Mouse (Mus musculus) midbrain, embryonic 10.5 days (tissue): ENCODE measurements around the gene Add2. TPM values are rescaled to one million over a fixed set of nuclear protein-coding genes. Genes with fewer than 3 reads are reported as not detected.
A peak's percentile ranks its signal among the peaks of the same experiment; 100 is the strongest.

Experiments
- DNase-seq: peaks from one replicate; pipeline ENCODE4 v3.0.0-alpha.2; 2017; ENCODE audit warnings: low spot score
- H3K27ac ChIP-seq: fragments of 300-500 bp; sonication (generic); replicated peaks from 2 replicates; pipeline ENCODE4 v1.5.1; 2016; ENCODE audit warnings: mild to moderate bottlenecking
- H3K27me3 ChIP-seq: fragments of 300-500 bp; sonication (generic); 2 replicates; pipeline ENCODE4 v1.6.1; 2016; ENCODE audit warnings: low read depth, mild to moderate bottlenecking; ENCODE audit not compliant: poor library complexity, severe bottlenecking
- H3K36me3 ChIP-seq: fragments of 300-500 bp; sonication (generic); 2 replicates; pipeline ENCODE4 v1.6.1; 2016; ENCODE audit warnings: mild to moderate bottlenecking, moderate library complexity
- H3K4me1 ChIP-seq: fragments of 300-500 bp; sonication (generic); 2 replicates; pipeline ENCODE4 v1.6.1; 2016
- H3K4me3 ChIP-seq: fragments of 300-500 bp; sonication (generic); 2 replicates; pipeline ENCODE4 v1.5.1; 2016; ENCODE audit warnings: mild to moderate bottlenecking, moderate library complexity
- H3K9me3 ChIP-seq: fragments of 300-500 bp; sonication (generic); replicated peaks from 2 replicates; pipeline ENCODE4 v1.6.1; 2016; ENCODE audit warnings: mild to moderate bottlenecking
- WGBS: fragments of 180-500 bp; shearing (Covaris S2); methylation state at CpG from one replicate; pipeline ENCODE4 v1.1.7; 2016; 5-methylcytosine and 5-hydroxymethylcytosine counted together
- polyA plus RNA-seq: library from polyadenylated mRNA; unstranded; fragments of >200 nt; fragmentation: Nextera tagmentation; extraction: Ambion mirVana; gene quantifications from 2 replicates; pipeline ENCODE4 v1.2.1, GENCODE M21; 2016

Gene Add2
- polyA plus RNA-seq, 1 experiment from 2014 or later = 43.3 TPM

DNA sequence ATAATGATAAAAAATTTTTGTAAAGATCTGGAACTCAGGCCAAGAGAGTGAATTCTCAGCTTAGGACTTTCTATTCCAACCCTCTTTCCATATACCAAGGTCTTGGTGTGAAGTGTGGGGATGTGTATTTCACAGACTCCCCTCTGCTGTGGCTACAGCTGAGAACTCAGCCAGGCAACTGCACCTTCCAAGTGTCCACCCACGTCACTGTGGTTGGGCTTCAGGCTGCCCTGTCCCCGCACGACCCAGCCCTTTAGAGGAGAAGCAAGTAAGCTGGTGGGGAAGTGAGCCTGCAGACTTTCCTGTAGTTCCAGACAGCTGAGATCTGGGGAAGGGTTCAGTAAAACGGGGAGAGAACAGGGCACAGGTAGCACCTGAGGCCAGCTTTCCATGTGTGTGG lies 68.7 kb downstream of the Add2 start:
- Histone ChIP-seq H3K27me3 (no peaks in the 10 kb centered on the region), H3K36me3 (peaks cover 63% of the 10 kb centered on the region)

GRCm38 (mm10) chr6:86099003-86099402 lies 70.5 kb downstream of the Add2 start:
- Histone ChIP-seq H3K27me3 (no peaks in the 10 kb centered on the region), H3K36me3 (peaks cover 62% of the 10 kb centered on the region), H3K9me3 (no peaks in the 10 kb centered on the region), H3K4me1 (peaks cover 23% of the 10 kb centered on the region), H3K27ac (no peak overlapping the region), H3K4me3 (no peak overlapping the region)
- 77% methylated on average over 4 of the region's 4 CpGs for WGBS
- no peak for DNase-seq

More for the DNA sequence above, 68.7 kb downstream of the Add2 start:
- H3K27ac ChIP-seq = no peak overlapping the region
- DNase-seq = no peak
- H3K9me3 ChIP-seq = no peaks in the 10 kb centered on the region
- H3K4me1 ChIP-seq = peaks cover 16% of the 10 kb centered on the region
- H3K4me3 ChIP-seq = no peak overlapping the region
- 73% methylated on average over 4 of the region's 4 CpGs for WGBS

- H3K27me3 ChIP-seq = no peaks in the 10 kb centered on the region
- H3K27ac ChIP-seq = no peak overlapping the region
- peaks cover 18% of the 10 kb centered on the region for H3K4me1 ChIP-seq
- no peak overlapping the region for H3K4me3 ChIP-seq
- H3K9me3 ChIP-seq = no peaks in the 10 kb centered on the region
- H3K36me3 ChIP-seq = peaks cover 80% of the 10 kb centered on the region
- no peak for DNase-seq
- 84% methylated on average over 5 of the region's 5 CpGs for WGBS
Measured at GRCm38 (mm10) chr6:86101451-86101850, 73.0 kb downstream of the Add2 start.

DNA sequence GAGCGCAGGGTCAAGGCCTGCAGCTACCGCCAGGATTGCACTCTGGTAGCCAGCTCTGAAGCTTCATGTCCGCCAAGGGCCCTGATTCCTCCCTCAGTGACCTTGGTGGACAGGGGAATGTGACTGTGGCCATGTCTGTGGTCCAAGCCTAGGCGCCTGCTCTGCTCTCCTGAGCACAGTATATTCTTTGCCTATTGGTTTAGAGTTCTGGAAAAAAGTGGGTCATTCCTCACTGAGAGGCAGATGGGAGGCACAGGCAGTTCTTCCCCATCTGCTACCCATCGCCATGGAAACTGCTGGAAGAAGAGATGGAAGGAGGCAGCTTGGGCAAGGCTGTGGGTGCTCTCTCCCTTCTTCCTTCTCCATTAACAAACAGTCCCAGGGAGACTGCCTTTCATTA lies 74.4 kb downstream of the Add2 start:
- Histone ChIP-seq H3K27ac (no peak overlapping the region; the same call in 1 of the 2 replicates), H3K36me3 (peaks cover 82% of the 10 kb centered on the region), H3K9me3 (no peaks in the 10 kb centered on the region), H3K27me3 (no peaks in the 10 kb centered on the region), H3K4me1 (peaks cover 18% of the 10 kb centered on the region), H3K4me3 (no peak overlapping the region)
- 88% methylated on average over 5 of the region's 5 CpGs for WGBS
- no peak for DNase-seq

- no peak for DNase-seq
- 76% methylated on average over 4 of the region's 4 CpGs for WGBS
- H3K9me3 ChIP-seq = no peaks in the 10 kb centered on the region
Measured at GRCm38 (mm10) chr6:86103614-86104013, 75.1 kb downstream of the Add2 start.

GRCm38 (mm10) chr6:86104719-86105118 lies 76.2 kb downstream of the Add2 start:
- Histone ChIP-seq H3K27me3 (no peaks in the 10 kb centered on the region), H3K4me3 (no peak overlapping the region), H3K36me3 (peaks cover 91% of the 10 kb centered on the region), H3K27ac (no peak overlapping the region), H3K4me1 (peaks cover 8% of the 10 kb centered on the region), H3K9me3 (no peaks in the 10 kb centered on the region)
- 72% methylated on average over 4 of the region's 4 CpGs for WGBS
- DNase-seq = no peak

More at GRCm38 (mm10) chr6:86103614-86104013, 75.1 kb downstream of the Add2 start:
- H3K36me3 ChIP-seq = peaks cover 83% of the 10 kb centered on the region
- peaks cover 10% of the 10 kb centered on the region for H3K4me1 ChIP-seq
- no peak overlapping the region for H3K27ac ChIP-seq
- H3K27me3 ChIP-seq = no peaks in the 10 kb centered on the region
- H3K4me3 ChIP-seq = no peak overlapping the region

DNA sequence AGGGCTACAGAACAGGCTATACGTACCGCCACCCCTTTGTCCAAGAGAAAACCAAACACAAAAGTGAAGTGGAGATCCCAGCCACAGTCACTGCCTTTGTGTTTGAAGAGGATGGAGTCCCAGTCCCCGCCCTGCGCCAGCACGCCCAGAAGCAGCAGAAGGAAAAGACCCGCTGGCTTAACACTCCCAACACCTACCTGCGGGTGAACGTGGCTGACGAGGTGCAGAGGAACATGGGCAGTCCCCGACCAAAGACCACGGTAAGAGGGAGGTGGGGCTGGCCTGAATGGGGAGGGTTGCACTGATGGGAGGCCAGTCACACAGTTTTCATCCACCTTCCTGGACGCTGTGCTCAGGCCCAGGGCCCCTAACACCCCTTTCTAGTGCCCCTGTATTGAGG lies 77.6 kb downstream of the Add2 start:
- H3K4me1 ChIP-seq = peaks cover 8% of the 10 kb centered on the region
- H3K9me3 ChIP-seq = no peaks in the 10 kb centered on the region
- H3K36me3 ChIP-seq = peaks cover 96% of the 10 kb centered on the region
- H3K4me3 ChIP-seq = no peak overlapping the region
- no peak overlapping the region for H3K27ac ChIP-seq
- DNase-seq = no peak
- no peaks in the 10 kb centered on the region for H3K27me3 ChIP-seq
- 82% methylated on average over 12 of the region's 12 CpGs for WGBS

DNA sequence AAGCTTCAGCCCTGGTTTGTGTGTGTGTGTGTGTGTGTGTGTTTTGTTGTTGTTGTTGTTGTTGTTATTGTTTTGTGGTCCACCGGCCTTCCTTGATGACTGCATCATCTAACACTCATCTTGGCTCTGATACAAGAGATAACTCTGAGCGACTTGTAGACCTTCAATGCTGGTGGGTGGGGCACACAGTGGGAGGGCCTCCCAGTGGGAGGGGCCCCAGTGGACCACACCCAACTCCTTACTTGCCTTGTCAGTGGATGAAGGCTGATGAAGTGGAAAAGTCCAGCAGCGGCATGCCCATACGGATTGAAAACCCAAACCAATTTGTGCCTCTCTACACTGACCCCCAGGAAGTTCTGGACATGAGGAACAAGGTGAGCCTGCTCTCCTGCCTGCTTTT lies 78.6 kb downstream of the Add2 start:
- H3K36me3 ChIP-seq = peaks cover 96% of the 10 kb centered on the region
- no peak overlapping the region for H3K27ac ChIP-seq
- WGBS = 93% methylated on average over 4 of the region's 4 CpGs
- H3K4me1 ChIP-seq = peaks cover 8% of the 10 kb centered on the region
- DNase-seq = no peak
- H3K4me3 ChIP-seq = no peak overlapping the region
- no peaks in the 10 kb centered on the region for H3K27me3 ChIP-seq
- no peaks in the 10 kb centered on the region for H3K9me3 ChIP-seq

DNA sequence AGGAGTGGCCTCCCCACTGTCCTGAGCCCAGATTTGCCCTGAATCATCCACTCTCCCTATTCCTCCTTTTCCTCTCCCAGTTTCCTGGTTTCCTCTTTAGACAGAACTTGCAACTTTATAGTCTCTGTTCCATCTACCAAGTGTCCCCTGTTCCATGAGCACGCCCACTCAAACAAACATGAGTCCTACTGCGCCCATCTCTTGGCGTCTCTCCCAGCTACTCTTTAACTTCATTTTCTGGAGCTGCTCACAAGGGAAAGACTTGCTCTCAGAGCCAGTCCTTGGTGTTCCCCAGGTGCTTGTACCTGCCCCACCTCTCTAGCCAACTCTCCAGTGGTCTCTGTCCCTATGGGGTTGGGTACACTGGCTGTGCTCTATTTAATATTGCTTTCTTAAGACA lies 87.4 kb downstream of the Add2 start:
- Histone ChIP-seq H3K4me1 (no peaks in the 10 kb centered on the region), H3K27me3 (no peaks in the 10 kb centered on the region), H3K27ac (no peak overlapping the region), H3K4me3 (no peak overlapping the region), H3K36me3 (peaks cover 94% of the 10 kb centered on the region), H3K9me3 (no peaks in the 10 kb centered on the region)
- WGBS = 94% methylated on average over 3 of the region's 3 CpGs
- DNase-seq = no peak

- H3K9me3 ChIP-seq = no peaks in the 10 kb centered on the region
- H3K4me1 ChIP-seq = peaks cover 8% of the 10 kb centered on the region
- DNase-seq = no peak
- WGBS = 93% methylated on average over 4 of the region's 4 CpGs
- no peak overlapping the region for H3K27ac ChIP-seq
- peaks cover 23% of the 10 kb centered on the region for H3K36me3 ChIP-seq
- no peaks in the 10 kb centered on the region for H3K27me3 ChIP-seq
- H3K4me3 ChIP-seq = no peak overlapping the region
Measured at GRCm38 (mm10) chr6:86123057-86123456, 94.6 kb downstream of the Add2 start.

- Histone ChIP-seq H3K4me1 (peaks cover 8% of the 10 kb centered on the region), H3K9me3 (no peaks in the 10 kb centered on the region), H3K4me3 (no peak overlapping the region), H3K36me3 (no peaks in the 10 kb centered on the region), H3K27me3 (no peaks in the 10 kb centered on the region), H3K27ac (no peak overlapping the region)
- DNase-seq = no peak
- 86% methylated on average over 4 of the region's 4 CpGs for WGBS
Measured at GRCm38 (mm10) chr6:86125761-86126160, 97.3 kb downstream of the Add2 start.

DNA sequence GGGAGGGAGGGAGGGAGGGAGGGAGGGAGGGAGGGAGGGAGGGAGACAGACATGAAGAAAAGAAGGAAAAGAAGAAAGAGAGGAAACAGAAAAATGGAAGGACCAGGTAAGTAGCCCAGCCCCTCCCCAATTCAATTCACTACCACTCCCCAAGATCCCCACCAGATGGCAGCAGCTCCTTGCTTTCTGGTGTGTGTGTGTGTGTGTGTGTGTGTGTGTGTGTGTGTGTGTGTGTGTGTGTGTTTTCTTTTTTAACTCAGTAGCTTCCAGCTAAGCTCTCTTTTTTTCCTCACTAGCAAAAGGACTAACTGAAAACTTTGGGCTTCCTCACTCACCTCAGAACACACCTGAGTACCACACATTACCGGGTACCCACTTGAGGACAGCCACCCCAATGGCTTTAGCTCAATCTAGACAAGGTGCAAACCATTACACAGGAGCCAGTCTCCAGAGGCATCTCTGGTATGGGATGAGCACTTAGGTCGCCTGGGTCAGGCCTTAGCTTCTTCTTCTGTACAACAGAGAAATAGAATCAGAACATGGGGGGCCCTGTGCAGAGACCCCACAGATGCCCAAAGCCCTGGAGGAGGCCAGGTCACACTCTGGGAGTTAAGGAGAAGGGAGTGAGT lies 98.6 kb downstream of the Add2 start:
- Histone ChIP-seq H3K9me3 (no peaks in the 10 kb centered on the region), H3K36me3 (no peaks in the 10 kb centered on the region), H3K27me3 (no peaks in the 10 kb centered on the region), H3K27ac (no peak overlapping the region; the same call in 1 of the 2 replicates), H3K4me3 (no peak overlapping the region), H3K4me1 (peaks cover 8% of the 10 kb centered on the region)
- WGBS = 64% methylated on average over 2 of the region's 2 CpGs
- DNase-seq = peak; percentile 57

GRCm38 (mm10) chr6:86128504-86128903 lies 100.0 kb downstream of the Add2 start:
- DNase-seq = no peak
- Histone ChIP-seq H3K4me3 (no peak overlapping the region), H3K9me3 (no peaks in the 10 kb centered on the region), H3K36me3 (no peaks in the 10 kb centered on the region), H3K4me1 (peaks cover 8% of the 10 kb centered on the region), H3K27me3 (no peaks in the 10 kb centered on the region), H3K27ac (no peak overlapping the region)
- WGBS = 61% methylated on average over 4 of the region's 4 CpGs
